Mouse (Mus musculus) liver, embryonic 16.5 days (tissue): Measurements from ENCODE around the gene Sec23a. TPM values are rescaled to one million over a fixed set of nuclear protein-coding genes. Genes with fewer than 3 reads are reported as not detected.
"Not testable (repeated sequence)": the region's sequence is repeated elsewhere in the genome, so short reads cannot be mapped to it uniquely, and the experiment has no call there.

ENCODE experiments used
- ATAC-seq: fragments of 200-750 bp; cut with Nextera tagmentation; 2 replicates; pipeline ENCODE4 v1.8.0; 2017; ENCODE audit warnings: low read depth, mild to moderate bottlenecking, moderate number of reproducible peaks, moderate library complexity
- H3K27ac ChIP-seq: fragments of 300-500 bp; sonication (generic); 2 replicates; pipeline ENCODE4 v1.5.1; 2014; ENCODE audit warnings: mild to moderate bottlenecking, low read length
- H3K27me3 ChIP-seq: fragments of 300-500 bp; sonication (generic); 2 replicates; pipeline ENCODE4 v1.6.1; 2014; ENCODE audit warnings: low read depth, low read length, mixed read lengths; ENCODE audit not compliant: control insufficient read depth, insufficient read depth
- H3K36me3 ChIP-seq: fragments of 300-500 bp; sonication (generic); 2 replicates; pipeline ENCODE4 v1.6.1; 2014; ENCODE audit warnings: mild to moderate bottlenecking; ENCODE audit not compliant: control insufficient read depth, insufficient read depth
- H3K4me1 ChIP-seq: fragments of 300-500 bp; sonication (generic); 2 replicates; pipeline ENCODE4 v1.6.1; 2014; ENCODE audit warnings: low read depth, low read length, mixed read lengths; ENCODE audit not compliant: control insufficient read depth
- H3K4me2 ChIP-seq: fragments of 300-500 bp; sonication (generic); 2 replicates; pipeline ENCODE4 v1.6.1; 2014; ENCODE audit warnings: low read depth, low read length, mixed read lengths
- H3K4me3 ChIP-seq: fragments of 300-500 bp; sonication (generic); 2 replicates; pipeline ENCODE4 v1.5.1; 2014; ENCODE audit warnings: low read depth, mild to moderate bottlenecking, low read length
- H3K9ac ChIP-seq: fragments of 300-500 bp; sonication (generic); 2 replicates; pipeline ENCODE4 v1.6.1; 2014; ENCODE audit warnings: low read depth, low read length
- H3K9me3 ChIP-seq: fragments of 300-500 bp; sonication (generic); replicated peaks from 2 replicates; pipeline ENCODE4 v1.6.1; 2016; ENCODE audit warnings: low read length; ENCODE audit not compliant: control insufficient read depth
- WGBS: fragments of 180-500 bp; shearing (Covaris S2); extraction: QIAGEN DNeasy Blood & Tissue Kit; methylation state at CpG from one replicate; pipeline ENCODE4 v1.1.7; 2014; ENCODE audit not compliant: insufficient replicate concordance; 5-methylcytosine and 5-hydroxymethylcytosine counted together
- polyA plus RNA-seq: library from polyadenylated mRNA; unstranded; fragments of >200 nt; fragmentation: Nextera tagmentation; extraction: Ambion mirVana; gene quantifications from 2 replicates; pipeline ENCODE4 v1.2.1, GENCODE M21; 2015

The Sec23a gene
- polyA plus RNA-seq = 28.6 and 29.5 TPM in 2 replicates

GRCm38 (mm10) chr12:59011844-59012709 lies at the start of gene Sec23a:
TSS of gene Sec23a (minus strand) at chr12:59012017.
- peak within 1 kb of the TSS; percentile 97 for H3K27ac ChIP-seq
- no peaks in the 10 kb centered on the region for H3K9me3 ChIP-seq
- H3K36me3 ChIP-seq = no peaks in the 10 kb centered on the region; the same call in 1 of the 2 replicates
- peak within 1 kb of the TSS; percentile 83 for H3K4me3 ChIP-seq
- peak within 1 kb of the TSS; percentile 94 for H3K4me2 ChIP-seq
- WGBS = 0% methylated on average over 48 of the region's 48 CpGs
- H3K4me1 ChIP-seq = peaks cover 21% of the 10 kb centered on the region
- ATAC-seq = peak; percentile 93
- no peaks in the 10 kb centered on the region for H3K27me3 ChIP-seq
- peak within 1 kb of the TSS; percentile 88 for H3K9ac ChIP-seq

- ATAC-seq = peak; percentile 95
- WGBS = under 1% methylated on average over 42 of the region's 49 CpGs
- peak within 1 kb of the TSS; percentile 93 for H3K27ac ChIP-seq
These were observed 49.3 kb upstream of the Sec23a start, which contains the start of gene Trappc6b for GRCm38 (mm10) chr12:59060993-59061595. TSS of gene Trappc6b (minus strand) at chr12:59061472.

GRCm38 (mm10) chr12:59060322-59060721 lies 48.5 kb upstream of the Sec23a start:
- H3K27me3 ChIP-seq = no peaks in the 10 kb centered on the region
- ATAC-seq = no peak
- H3K4me1 ChIP-seq = peaks cover 15% of the 10 kb centered on the region
- WGBS = 43% methylated on average over 4 of the region's 4 CpGs
- H3K4me3 ChIP-seq = peak overlapping the region; percentile 97
- H3K27ac ChIP-seq = peak overlapping the region; percentile 93
- peak overlapping the region; percentile 97 for H3K9ac ChIP-seq
- no peaks in the 10 kb centered on the region; the same call in 1 of the 2 replicates for H3K36me3 ChIP-seq
- H3K9me3 ChIP-seq = no peaks in the 10 kb centered on the region
- peak overlapping the region; percentile 88 for H3K4me2 ChIP-seq

More at GRCm38 (mm10) chr12:59060993-59061595, 49.3 kb upstream of the Sec23a start, which contains the start of gene Trappc6b:
- H3K4me3 ChIP-seq = peak within 1 kb of the TSS; percentile 97
- no peaks in the 10 kb centered on the region; the same call in 1 of the 2 replicates for H3K36me3 ChIP-seq
- H3K4me1 ChIP-seq = peaks cover 18% of the 10 kb centered on the region
- peak within 1 kb of the TSS; percentile 88 for H3K4me2 ChIP-seq
- H3K9me3 ChIP-seq = no peaks in the 10 kb centered on the region
- H3K9ac ChIP-seq = peak within 1 kb of the TSS; percentile 97
- no peaks in the 10 kb centered on the region for H3K27me3 ChIP-seq

- H3K27ac ChIP-seq, H3K4me3 ChIP-seq, H3K36me3 ChIP-seq, H3K27me3 ChIP-seq, H3K4me2 ChIP-seq, ATAC-seq, H3K9ac ChIP-seq, H3K9me3 ChIP-seq: not testable (repeated sequence)
- peaks cover 27% of the 10 kb centered on the region for H3K4me1 ChIP-seq
- 71% methylated on average over 5 of the region's 5 CpGs for WGBS
These were observed 46.4 kb upstream of the Sec23a start for GRCm38 (mm10) chr12:59058242-59058641.

GRCm38 (mm10) chr12:59056222-59056621 lies 44.4 kb upstream of the Sec23a start:
- Histone ChIP-seq H3K9me3 (no peaks in the 10 kb centered on the region), H3K4me2 (no peak overlapping the region), H3K27ac (no peak overlapping the region), H3K27me3 (no peaks in the 10 kb centered on the region), H3K4me3 (no peak overlapping the region), H3K9ac (no peak overlapping the region), H3K4me1 (peaks cover 30% of the 10 kb centered on the region), H3K36me3 (no peaks in the 10 kb centered on the region; the same call in 1 of the 2 replicates)
- WGBS = 89% methylated on average over 11 of the region's 11 CpGs
- ATAC-seq = no peak

GRCm38 (mm10) chr12:59055196-59055850 lies 43.5 kb upstream of the Sec23a start:
- H3K36me3 ChIP-seq = no peaks in the 10 kb centered on the region; the same call in 1 of the 2 replicates
- peaks cover 28% of the 10 kb centered on the region for H3K4me1 ChIP-seq

GRCm38 (mm10) chr12:59053976-59054375 lies 42.2 kb upstream of the Sec23a start:
- Histone ChIP-seq H3K9ac (no peak overlapping the region), H3K4me2 (no peak overlapping the region), H3K36me3 (peaks cover 5% of the 10 kb centered on the region; the same call in 1 of the 2 replicates), H3K27ac (no peak overlapping the region), H3K4me3 (no peak overlapping the region), H3K9me3 (no peaks in the 10 kb centered on the region), H3K27me3 (no peaks in the 10 kb centered on the region), H3K4me1 (peaks cover 18% of the 10 kb centered on the region)
- no peak for ATAC-seq

More at GRCm38 (mm10) chr12:59055196-59055850, 43.5 kb upstream of the Sec23a start:
- Histone ChIP-seq H3K4me3 (no peak overlapping the region), H3K9ac (no peak overlapping the region), H3K4me2 (no peak overlapping the region), H3K27me3 (no peaks in the 10 kb centered on the region), H3K27ac (no peak overlapping the region), H3K9me3 (no peaks in the 10 kb centered on the region)
- 57% methylated on average over 4 of the region's 4 CpGs for WGBS
- ATAC-seq = no peak

- no peak overlapping the region for H3K4me3 ChIP-seq
- H3K36me3 ChIP-seq = peaks cover 5% of the 10 kb centered on the region; the same call in 1 of the 2 replicates
- peak; percentile 74 for ATAC-seq
- no peaks in the 10 kb centered on the region for H3K9me3 ChIP-seq
- H3K27me3 ChIP-seq = no peaks in the 10 kb centered on the region
- WGBS = 32% methylated on average over 5 of the region's 5 CpGs
- H3K4me2 ChIP-seq = no peak overlapping the region
- H3K27ac ChIP-seq = no peak overlapping the region
- H3K4me1 ChIP-seq = peaks cover 18% of the 10 kb centered on the region
- H3K9ac ChIP-seq = no peak overlapping the region
These were observed 41.3 kb upstream of the Sec23a start for GRCm38 (mm10) chr12:59053166-59053565.
